Mouse (Mus musculus): ENCODE results near the gene Il10ra. TPM values are rescaled to one million over a fixed set of nuclear protein-coding genes. Genes with fewer than 3 reads are reported as not detected.

The Il10ra gene
- polyA plus RNA-seq, 1 experiment from 2014 or later: 0.42 TPM

DNA sequence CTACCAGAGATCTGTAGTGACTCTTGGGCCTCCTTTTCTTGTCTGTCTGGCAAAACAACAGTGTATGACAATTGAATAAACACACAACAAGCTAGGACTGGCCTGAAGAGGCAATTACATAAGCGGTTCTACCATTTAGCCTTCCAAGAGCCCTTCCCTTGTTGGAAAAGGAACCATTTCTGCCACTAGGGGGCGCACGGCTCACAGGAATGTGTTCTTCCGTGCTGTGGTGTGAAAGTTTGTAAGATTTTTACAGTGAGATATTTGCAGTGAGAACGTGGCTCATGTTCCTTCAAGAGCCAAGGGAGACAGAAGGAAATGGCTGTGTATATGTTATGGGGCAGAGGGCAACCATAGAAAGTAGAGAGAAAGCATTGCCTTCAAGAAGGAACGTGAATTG is 47.4 kb downstream of the Il10ra start:
- Histone ChIP-seq H3K4me3 (no peak overlapping the region), H3K9ac (replicated peaks) (no peak overlapping the region), H3K27me3 (no peaks in the 10 kb centered on the region), H3K4me1 (no peaks in the 10 kb centered on the region), H3K36me3 (no peaks in the 10 kb centered on the region), H3K9me3 (no peaks in the 10 kb centered on the region), H3K27ac (replicated peaks) (no peak overlapping the region), H3K4me2 (replicated peaks) (no peak overlapping the region)
- WGBS: 14% methylated on average over 6 of the region's 6 CpGs
- no peak for ATAC-seq (replicated peaks)

DNA sequence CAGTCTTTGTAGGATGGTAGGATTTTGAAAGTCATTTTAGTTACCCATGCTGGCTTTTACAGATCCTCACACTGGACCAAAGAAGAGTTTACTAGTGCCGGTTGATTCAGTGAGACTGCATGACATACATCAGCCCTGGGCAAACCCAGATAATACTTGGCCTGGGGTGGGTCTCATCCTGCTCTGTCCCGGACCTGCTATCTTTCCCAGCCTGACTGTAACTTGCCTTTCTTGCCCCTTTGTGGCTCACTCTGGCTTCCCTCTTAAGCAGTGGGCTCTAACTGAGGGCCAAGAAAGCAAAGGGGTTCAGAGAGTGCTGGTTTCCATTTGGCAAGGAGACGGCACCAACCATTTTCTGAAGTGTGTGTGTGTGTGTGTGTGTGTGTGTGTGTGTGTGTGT is 49.3 kb downstream of the Il10ra start:
- Histone ChIP-seq H3K9me3 (no peaks in the 10 kb centered on the region), H3K36me3 (no peaks in the 10 kb centered on the region), H3K4me1 (no peaks in the 10 kb centered on the region), H3K9ac (replicated peaks) (no peak overlapping the region), H3K27me3 (no peaks in the 10 kb centered on the region), H3K4me3 (no peak overlapping the region), H3K27ac (replicated peaks) (no peak overlapping the region), H3K4me2 (replicated peaks) (no peak overlapping the region)
- WGBS: 82% methylated on average over 3 of the region's 3 CpGs
- ATAC-seq (replicated peaks): no peak

DNA sequence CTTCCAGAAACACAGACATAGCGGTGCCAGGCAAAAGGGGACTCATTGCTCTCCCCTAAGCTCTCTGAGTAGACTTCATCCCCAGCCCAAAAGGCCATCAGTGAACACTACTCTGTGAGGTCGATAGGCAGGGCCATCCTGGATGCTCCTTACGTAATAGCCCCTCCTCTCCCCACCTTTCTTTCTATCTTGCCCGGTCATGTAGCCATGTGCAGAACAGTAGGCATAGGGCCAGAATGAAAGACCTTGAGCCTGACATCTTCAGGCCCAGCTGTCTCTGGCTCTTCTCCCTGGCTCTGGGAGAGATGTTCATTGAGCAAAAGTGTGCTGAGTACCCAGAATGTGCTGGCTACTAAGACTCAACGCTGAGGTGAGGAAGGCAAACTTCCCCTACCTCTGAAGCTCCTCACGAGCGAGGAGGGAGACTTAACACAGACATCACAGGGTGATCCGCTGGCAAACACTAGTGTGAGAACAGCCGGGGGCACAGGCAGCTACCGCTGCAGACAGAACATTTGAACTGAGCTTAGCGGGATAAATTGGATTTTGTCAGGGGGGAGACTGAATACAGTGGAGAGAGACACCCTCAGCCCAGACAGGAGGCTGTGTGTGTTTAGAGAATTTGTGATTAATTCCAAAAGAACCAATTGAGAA is 53.3 kb downstream of the Il10ra start:
- no peak overlapping the region for H3K4me2 ChIP-seq (replicated peaks)
- H3K27ac ChIP-seq (replicated peaks): no peak overlapping the region
- WGBS: 63% methylated on average over 11 of the region's 11 CpGs
- no peak overlapping the region for H3K9ac ChIP-seq (replicated peaks)
- H3K4me3 ChIP-seq: no peak overlapping the region
- H3K36me3 ChIP-seq: no peaks in the 10 kb centered on the region
- ATAC-seq (replicated peaks): no peak
- no peaks in the 10 kb centered on the region for H3K27me3 ChIP-seq
- H3K4me1 ChIP-seq: no peaks in the 10 kb centered on the region
- no peaks in the 10 kb centered on the region for H3K9me3 ChIP-seq

DNA sequence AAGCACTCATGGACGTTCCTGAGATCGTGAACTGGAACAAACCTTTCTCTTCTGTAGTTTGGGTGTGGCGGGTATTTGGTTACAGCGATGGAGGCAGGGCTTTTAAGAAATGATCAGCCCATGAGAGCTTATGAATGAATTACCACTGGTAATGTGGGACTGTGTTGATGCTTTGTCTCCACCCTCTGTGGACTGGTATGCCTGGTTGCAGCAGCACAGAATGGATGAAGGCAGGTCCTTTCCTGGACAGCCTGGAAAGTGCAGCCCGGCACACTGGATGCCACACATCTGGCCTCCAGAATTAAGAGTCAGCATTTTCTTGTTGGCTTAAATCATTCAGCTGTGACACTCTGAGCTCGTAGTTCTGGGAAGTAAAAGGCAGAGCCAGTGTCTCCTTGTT is 56.9 kb downstream of the Il10ra start:
- H3K4me3 ChIP-seq: no peak overlapping the region
- no peak overlapping the region for H3K9ac ChIP-seq (replicated peaks)
- no peaks in the 10 kb centered on the region for H3K36me3 ChIP-seq
- 71% methylated on average over 6 of the region's 6 CpGs for whole genome bisulfite sequencing
- H3K9me3 ChIP-seq: no peaks in the 10 kb centered on the region
- no peak for ATAC-seq (replicated peaks)
- no peak overlapping the region for H3K4me2 ChIP-seq (replicated peaks)
- H3K27me3 ChIP-seq: no peaks in the 10 kb centered on the region
- no peak overlapping the region for H3K27ac ChIP-seq (replicated peaks)
- no peaks in the 10 kb centered on the region for H3K4me1 ChIP-seq

DNA sequence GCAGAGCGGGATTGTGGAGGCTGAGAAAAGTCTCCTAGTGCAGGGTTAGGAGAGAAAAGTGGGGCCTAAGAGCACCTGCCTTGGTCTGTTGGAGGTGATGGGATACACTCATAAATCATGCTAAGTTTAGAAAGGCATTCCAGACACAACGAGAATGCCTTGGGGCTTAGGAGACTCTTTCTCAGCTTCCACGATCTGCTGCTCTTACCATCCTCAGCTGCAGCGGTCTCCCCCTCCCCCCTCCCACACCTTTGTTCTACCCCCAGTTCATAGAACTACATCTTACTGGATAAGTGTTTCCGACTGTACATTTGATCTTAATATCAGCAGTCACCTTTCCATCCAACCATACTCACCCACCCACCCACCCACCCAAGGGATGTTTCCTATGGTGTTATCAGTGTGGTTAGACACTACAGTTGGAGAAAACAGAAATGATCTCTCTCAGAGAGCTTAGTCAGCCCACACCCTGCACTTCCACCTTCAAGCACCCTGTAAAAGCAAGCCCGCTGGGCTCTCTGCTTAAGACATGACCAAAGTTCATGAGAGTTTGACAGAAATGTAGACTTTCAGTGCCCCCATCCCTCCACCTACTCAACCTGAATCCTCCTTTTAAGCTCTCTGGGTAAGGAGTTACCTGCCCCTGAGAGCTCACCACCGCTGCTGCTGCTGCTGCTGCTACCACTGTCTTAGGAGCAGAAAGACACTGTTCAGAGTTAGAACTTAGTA is 61.8 kb downstream of the Il10ra start:
- ATAC-seq (replicated peaks): no peak
- Histone ChIP-seq H3K27me3 (no peaks in the 10 kb centered on the region), H3K4me2 (replicated peaks) (no peak overlapping the region), H3K4me1 (no peaks in the 10 kb centered on the region), H3K9me3 (no peaks in the 10 kb centered on the region), H3K4me3 (no peak overlapping the region), H3K36me3 (no peaks in the 10 kb centered on the region), H3K9ac (replicated peaks) (no peak overlapping the region), H3K27ac (replicated peaks) (no peak overlapping the region)
- WGBS: 85% methylated on average over 7 of the region's 7 CpGs

DNA sequence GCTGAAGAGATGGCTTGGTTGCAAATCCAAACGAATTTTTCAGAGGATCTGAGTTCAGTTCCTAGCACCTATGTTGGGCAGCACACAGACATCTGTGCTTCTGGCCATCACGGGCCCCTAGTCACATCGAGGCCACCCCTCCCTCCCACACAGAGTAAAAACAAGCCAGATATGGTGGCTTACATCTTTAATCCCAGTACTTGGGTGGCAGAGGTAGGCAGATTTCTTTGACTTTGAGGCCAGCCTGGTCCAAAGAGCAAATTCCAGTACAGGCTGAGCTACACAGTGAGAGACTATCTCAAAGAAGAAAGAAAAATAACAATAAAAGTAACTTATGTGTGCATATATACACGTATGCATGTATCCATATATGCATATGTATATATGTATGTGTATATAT is 62.8 kb downstream of the Il10ra start:
- H3K9me3 ChIP-seq: no peaks in the 10 kb centered on the region
- H3K4me3 ChIP-seq: no peak overlapping the region
- no peak overlapping the region for H3K27ac ChIP-seq (replicated peaks)
- H3K9ac ChIP-seq (replicated peaks): no peak overlapping the region
- H3K27me3 ChIP-seq: no peaks in the 10 kb centered on the region
- H3K4me2 ChIP-seq (replicated peaks): no peak overlapping the region
- WGBS: 73% methylated on average over 4 of the region's 4 CpGs
- no peaks in the 10 kb centered on the region for H3K4me1 ChIP-seq
- no peak for ATAC-seq (replicated peaks)
- H3K36me3 ChIP-seq: no peaks in the 10 kb centered on the region

DNA sequence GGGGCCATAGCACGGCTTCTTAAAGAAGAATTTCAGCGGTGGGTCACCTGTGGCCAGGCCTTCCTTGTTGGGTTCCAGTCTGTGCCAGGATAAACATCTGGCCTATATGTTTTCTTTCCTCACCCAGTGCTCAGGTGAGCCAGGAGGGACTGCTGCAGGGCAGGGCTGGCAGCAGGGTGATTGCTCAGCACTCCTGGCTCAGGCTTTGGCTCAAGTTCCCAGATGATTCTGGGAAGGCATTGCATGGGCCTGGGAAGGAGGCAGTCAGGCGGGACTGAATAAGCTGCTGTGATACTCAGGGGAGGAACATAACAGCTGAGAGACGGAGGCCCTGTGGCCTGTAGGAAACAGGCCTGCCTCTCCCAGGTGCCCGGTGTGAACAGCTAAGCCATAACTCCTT is 63.8 kb downstream of the Il10ra start:
- Histone ChIP-seq H3K27ac (replicated peaks) (no peak overlapping the region), H3K4me1 (no peaks in the 10 kb centered on the region), H3K4me2 (replicated peaks) (no peak overlapping the region), H3K27me3 (no peaks in the 10 kb centered on the region), H3K4me3 (no peak overlapping the region), H3K9me3 (no peaks in the 10 kb centered on the region), H3K9ac (replicated peaks) (no peak overlapping the region), H3K36me3 (no peaks in the 10 kb centered on the region)
- WGBS: 87% methylated on average over 5 of the region's 5 CpGs
- no peak for ATAC-seq (replicated peaks)

Small RNA genes lying within 50 kb of the gene (microRNA-seq; reads per million reads assigned to microRNA genes)
- gene Mir7086: not detected

Other genes with a start within 250 kb of the Il10ra start
- gene Mpzl2, start 229.3 kb downstream of the Il10ra start, polyA plus RNA-seq (2015; fragmentation: Nextera tagmentation; extraction: Ambion mirVana): 0.34 and 0.63 TPM in 2 replicates
- 1.1 and 1.5 TPM in 2 replicates for gene Mpzl3, start 214.0 kb downstream of the Il10ra start, polyA plus RNA-seq (2015; fragmentation: Nextera tagmentation; extraction: Ambion mirVana)
- gene Jaml, start 190.0 kb downstream of the Il10ra start, polyA plus RNA-seq (2015; fragmentation: Nextera tagmentation; extraction: Ambion mirVana): 0.45 TPM in 1 of 2 replicates, not detected in the other
- gene Scn2b, start 151.4 kb downstream of the Il10ra start, polyA plus RNA-seq (2015; fragmentation: Nextera tagmentation; extraction: Ambion mirVana): 5.3 and 5.7 TPM in 2 replicates
- gene Scn4b, start 130.8 kb downstream of the Il10ra start, polyA plus RNA-seq (2015; fragmentation: Nextera tagmentation; extraction: Ambion mirVana): 0.10 and 0.34 TPM in 2 replicates
- gene BC049352, start 87.1 kb downstream of the Il10ra start, polyA plus RNA-seq (2015; fragmentation: Nextera tagmentation; extraction: Ambion mirVana): 0.10 TPM in 1 of 2 replicates, not detected in the other
- gene Tmprss4, start 65.1 kb downstream of the Il10ra start, polyA plus RNA-seq (2015; fragmentation: Nextera tagmentation; extraction: Ambion mirVana): not detected in 2 replicates
- gene Tmprss13, start 50.0 kb upstream of the Il10ra start, polyA plus RNA-seq (2015; fragmentation: Nextera tagmentation; extraction: Ambion mirVana): not detected in 2 replicates
- gene Fxyd6, start 101.0 kb upstream of the Il10ra start, polyA plus RNA-seq (2015; fragmentation: Nextera tagmentation; extraction: Ambion mirVana): 447 and 481 TPM in 2 replicates
- gene Fxyd2, start 130.5 kb upstream of the Il10ra start, polyA plus RNA-seq (2015; fragmentation: Nextera tagmentation; extraction: Ambion mirVana): 5.8 and 6.3 TPM in 2 replicates
- 22.3 and 23.5 TPM in 2 replicates for gene Dscaml1, start 157.5 kb upstream of the Il10ra start, polyA plus RNA-seq (2015; fragmentation: Nextera tagmentation; extraction: Ambion mirVana)